Mouse (Mus musculus): Measurements from ENCODE around the gene Olfr543.

- TF ChIP-seq POLR2A (IDR thresholded peaks at IDR 0.05; ENCODE audit: low read depth, low read length) (no peak), CTCF (conservative IDR thresholded peaks at IDR 0.05; ENCODE audit: insufficient read depth, insufficient read length, low read depth, low read length) (no peak)
Measured at GRCm38 (mm10) chr7:102476601-102477000, 4.9 kb downstream of the Olfr543 start.

Data from kidney, adult 2 months (tissue).